Mouse (Mus musculus): Measurements from ENCODE around the gene Rbbp6. TPM values are rescaled to one million over a fixed set of nuclear protein-coding genes. Genes with fewer than 3 reads are reported as not detected.

Gene Rbbp6
- polyA plus RNA-seq, 1 experiment = 9.8 TPM

GRCm38 (mm10) chr7:122954451-122955225 is 10.8 kb upstream of the Rbbp6 start:
- no peaks in the 10 kb centered on the region for H3K79me2 ChIP-seq (ENCODE audit: control insufficient read depth, insufficient read depth)
- H3K36me3 ChIP-seq (ENCODE audit: control insufficient read depth, insufficient read depth) = no peaks in the 10 kb centered on the region
- no peaks in the 10 kb centered on the region for H3K27me3 ChIP-seq (ENCODE audit: control insufficient read depth, insufficient read depth, insufficient read length)
- peak overlapping the region; percentile 62 for H3K4me2 ChIP-seq (ENCODE audit: low read depth)
- H3K4me3 ChIP-seq = no peak overlapping the region
- TF ChIP-seq MYOG (IDR thresholded peaks at IDR 0.05; ENCODE audit: control insufficient read depth in 1 of 3, insufficient read depth in 1 of 3, insufficient read length in 2 of 3, low read depth in 2 of 3) = no peak
- no peak overlapping the region for H3ac ChIP-seq (ENCODE audit: control insufficient read depth, insufficient read length)

GRCm38 (mm10) chr7:122955226-122955955 is 10.1 kb upstream of the Rbbp6 start:
- Histone ChIP-seq H3K4me3 (no peak overlapping the region), H3K36me3 (ENCODE audit: control insufficient read depth, insufficient read depth) (no peaks in the 10 kb centered on the region), H3K79me2 (ENCODE audit: control insufficient read depth, insufficient read depth) (no peaks in the 10 kb centered on the region), H3K27me3 (ENCODE audit: control insufficient read depth, insufficient read depth, insufficient read length) (no peaks in the 10 kb centered on the region), H3K4me2 (ENCODE audit: low read depth) (peak overlapping the region; percentile 62), H3ac (ENCODE audit: control insufficient read depth, insufficient read length) (no peak overlapping the region)
- TF ChIP-seq SRF (IDR thresholded peaks at IDR 0.05; ENCODE audit: control insufficient read depth, insufficient read length, low read depth) = no peak
- no peak for TF ChIP-seq MYOD1 (IDR thresholded peaks at IDR 0.05; ENCODE audit: control insufficient read depth in 1 of 3, insufficient read length in 2 of 3, low read depth in 2 of 3)
- no peak for TF ChIP-seq MYOG (IDR thresholded peaks at IDR 0.05; ENCODE audit: control insufficient read depth in 1 of 3, insufficient read depth in 1 of 3, insufficient read length in 2 of 3, low read depth in 2 of 3)
- no peak for TF ChIP-seq USF1 (IDR thresholded peaks at IDR 0.05; ENCODE audit: low read depth)
- TF ChIP-seq TCF3 (IDR thresholded peaks at IDR 0.05; ENCODE audit: insufficient read length, low read depth) = no peak
- no peak for TF ChIP-seq REST (IDR thresholded peaks at IDR 0.05; ENCODE audit: insufficient read depth, insufficient read length)
- no peak for TF ChIP-seq TCF12 (IDR thresholded peaks at IDR 0.05; ENCODE audit: insufficient read depth, poor library complexity, severe bottlenecking)
- TF ChIP-seq CEBPB (IDR thresholded peaks at IDR 0.05; ENCODE audit: insufficient read depth, poor library complexity, severe bottlenecking) = no peak
- TF ChIP-seq POLR2A (IDR thresholded peaks at IDR 0.05; ENCODE audit: insufficient read length, low read depth) = no peak

DNA sequence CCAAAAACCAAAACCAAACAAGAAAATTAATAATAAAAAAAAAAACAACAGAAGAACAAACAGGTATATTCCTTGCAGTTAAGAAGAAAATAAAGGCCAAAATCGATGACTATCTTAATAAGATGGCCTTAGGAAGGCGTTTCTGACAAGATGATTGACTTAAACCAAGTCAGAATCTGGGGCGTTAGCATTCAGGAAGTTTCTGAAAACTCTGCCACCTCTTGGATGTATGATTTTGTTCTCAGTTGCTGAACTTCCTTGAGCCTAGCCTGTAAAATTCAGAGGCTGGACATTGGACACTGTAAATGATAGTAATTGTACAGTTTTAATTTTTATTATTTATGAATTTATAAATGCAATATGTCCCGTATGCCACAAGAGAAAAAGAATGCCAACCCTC is 3.3 kb downstream of the Rbbp6 start:
- Histone ChIP-seq H3K27me3 (ENCODE audit: control insufficient read depth, insufficient read depth, insufficient read length) (no peaks in the 10 kb centered on the region), H3ac (ENCODE audit: control insufficient read depth, insufficient read length) (peak overlapping the region; percentile 86), H3K4me3 (peak overlapping the region; percentile 89), H3K79me2 (ENCODE audit: control insufficient read depth, insufficient read depth) (peaks cover 40% of the 10 kb centered on the region), H3K36me3 (ENCODE audit: control insufficient read depth, insufficient read depth) (no peaks in the 10 kb centered on the region), H3K4me2 (ENCODE audit: low read depth) (peak overlapping the region; percentile 97)
- TF ChIP-seq E2F4 (IDR thresholded peaks at IDR 0.05; ENCODE audit: insufficient read depth) = no peak
- no peak for TF ChIP-seq MYOG (IDR thresholded peaks at IDR 0.05; ENCODE audit: control insufficient read depth in 1 of 3, insufficient read depth in 1 of 3, insufficient read length in 2 of 3, low read depth in 2 of 3)
- no peak for TF ChIP-seq REST (IDR thresholded peaks at IDR 0.05; ENCODE audit: insufficient read depth, insufficient read length)
- TF ChIP-seq POLR2AphosphoS2 (IDR thresholded peaks at IDR 0.05; ENCODE audit: insufficient read length, low read depth) = no peak
- no peak for TF ChIP-seq TCF12 (IDR thresholded peaks at IDR 0.05; ENCODE audit: insufficient read depth, poor library complexity, severe bottlenecking)
- TF ChIP-seq POLR2A (IDR thresholded peaks at IDR 0.05; ENCODE audit: insufficient read length, low read depth) = no peak
- no peak for TF ChIP-seq USF1 (IDR thresholded peaks at IDR 0.05; ENCODE audit: low read depth)
- TF ChIP-seq MAX (IDR thresholded peaks at IDR 0.05; ENCODE audit: low read depth) = no peak
- no peak for TF ChIP-seq MYOD1 (IDR thresholded peaks at IDR 0.05; ENCODE audit: control insufficient read depth in 1 of 3, insufficient read length in 2 of 3, low read depth in 2 of 3)
- no peak for TF ChIP-seq TCF3 (IDR thresholded peaks at IDR 0.05; ENCODE audit: insufficient read length, low read depth)
- TF ChIP-seq SRF (IDR thresholded peaks at IDR 0.05; ENCODE audit: control insufficient read depth, insufficient read length, low read depth) = no peak
- no peak for TF ChIP-seq CEBPB (IDR thresholded peaks at IDR 0.05; ENCODE audit: insufficient read depth, poor library complexity, severe bottlenecking)

DNA sequence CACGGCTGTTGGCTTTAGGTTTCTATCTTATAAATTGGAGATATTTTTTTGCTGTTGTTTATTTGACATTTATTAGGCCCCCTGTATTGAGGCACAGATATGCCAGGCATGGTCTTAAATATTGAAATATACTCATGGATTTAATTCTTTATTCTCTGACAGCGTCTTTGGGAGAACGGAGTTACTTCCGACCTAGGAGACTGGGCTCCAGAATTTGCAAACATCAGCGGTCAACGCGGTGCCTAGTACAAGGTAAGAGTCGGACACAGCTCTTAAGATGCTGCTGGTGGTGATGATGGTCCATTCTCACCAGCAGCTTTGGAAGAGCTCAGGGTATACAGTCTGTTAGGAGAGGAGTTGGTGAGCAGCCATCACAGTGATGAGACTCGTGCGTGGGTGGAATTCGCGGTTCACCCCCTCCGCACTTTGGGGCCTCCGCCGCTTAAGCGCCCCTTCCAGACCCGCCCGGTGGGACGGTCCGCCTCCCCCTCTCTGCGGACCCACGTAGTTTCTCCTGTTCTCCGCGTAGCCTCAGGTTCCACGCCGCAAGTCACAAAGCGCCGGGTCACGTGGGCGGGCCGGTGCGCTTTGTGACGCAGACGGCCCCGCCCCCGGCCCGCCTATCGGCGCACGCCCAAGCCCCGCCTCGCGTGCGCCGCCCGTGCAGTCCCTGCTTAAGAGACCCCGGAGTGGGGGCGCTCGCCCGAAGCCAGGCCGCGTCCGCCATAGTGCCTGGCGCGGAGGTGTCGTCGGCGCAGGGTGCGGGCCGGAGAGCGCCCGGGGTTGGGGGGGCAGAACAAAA is 3.9 kb downstream of the Rbbp6 start:
- peak; percentile 79 for TF ChIP-seq USF1 (IDR thresholded peaks at IDR 0.05; ENCODE audit: low read depth)
- TF ChIP-seq MYOG (IDR thresholded peaks at IDR 0.05; ENCODE audit: control insufficient read depth in 1 of 3, insufficient read depth in 1 of 3, insufficient read length in 2 of 3, low read depth in 2 of 3) = peak in 1 of 3 experiments; percentile 9
- TF ChIP-seq POLR2A (IDR thresholded peaks at IDR 0.05; ENCODE audit: insufficient read length, low read depth) = peak; percentile 80
- TF ChIP-seq TCF3 (IDR thresholded peaks at IDR 0.05; ENCODE audit: insufficient read length, low read depth) = no peak
- TF ChIP-seq MYOD1 (IDR thresholded peaks at IDR 0.05; ENCODE audit: control insufficient read depth in 1 of 3, insufficient read length in 2 of 3, low read depth in 2 of 3) = peak in 1 of 3 experiments; percentile 6
- no peak for TF ChIP-seq E2F4 (IDR thresholded peaks at IDR 0.05; ENCODE audit: insufficient read depth)
- peak; percentile 24 for TF ChIP-seq REST (IDR thresholded peaks at IDR 0.05; ENCODE audit: insufficient read depth, insufficient read length)
- no peak for TF ChIP-seq TCF12 (IDR thresholded peaks at IDR 0.05; ENCODE audit: insufficient read depth, poor library complexity, severe bottlenecking)
- peak; percentile 73 for TF ChIP-seq POLR2AphosphoS2 (IDR thresholded peaks at IDR 0.05; ENCODE audit: insufficient read length, low read depth)
- no peak for TF ChIP-seq MAX (IDR thresholded peaks at IDR 0.05; ENCODE audit: low read depth)
- TF ChIP-seq SRF (IDR thresholded peaks at IDR 0.05; ENCODE audit: control insufficient read depth, insufficient read length, low read depth) = peak; percentile 16
- no peak for TF ChIP-seq CEBPB (IDR thresholded peaks at IDR 0.05; ENCODE audit: insufficient read depth, poor library complexity, severe bottlenecking)
- H3K79me2 ChIP-seq (ENCODE audit: control insufficient read depth, insufficient read depth) = peaks cover 46% of the 10 kb centered on the region
- H3K27me3 ChIP-seq (ENCODE audit: control insufficient read depth, insufficient read depth, insufficient read length) = no peaks in the 10 kb centered on the region
- H3K4me3 ChIP-seq = peak overlapping the region; percentile 89
- peak overlapping the region; percentile 86 for H3ac ChIP-seq (ENCODE audit: control insufficient read depth, insufficient read length)
- H3K4me2 ChIP-seq (ENCODE audit: low read depth) = peak overlapping the region; percentile 97
- no peaks in the 10 kb centered on the region for H3K36me3 ChIP-seq (ENCODE audit: control insufficient read depth, insufficient read depth)
